Mouse (Mus musculus): ENCODE measurements around the gene Tfdp1.

Tfdp1 gene

DNA sequence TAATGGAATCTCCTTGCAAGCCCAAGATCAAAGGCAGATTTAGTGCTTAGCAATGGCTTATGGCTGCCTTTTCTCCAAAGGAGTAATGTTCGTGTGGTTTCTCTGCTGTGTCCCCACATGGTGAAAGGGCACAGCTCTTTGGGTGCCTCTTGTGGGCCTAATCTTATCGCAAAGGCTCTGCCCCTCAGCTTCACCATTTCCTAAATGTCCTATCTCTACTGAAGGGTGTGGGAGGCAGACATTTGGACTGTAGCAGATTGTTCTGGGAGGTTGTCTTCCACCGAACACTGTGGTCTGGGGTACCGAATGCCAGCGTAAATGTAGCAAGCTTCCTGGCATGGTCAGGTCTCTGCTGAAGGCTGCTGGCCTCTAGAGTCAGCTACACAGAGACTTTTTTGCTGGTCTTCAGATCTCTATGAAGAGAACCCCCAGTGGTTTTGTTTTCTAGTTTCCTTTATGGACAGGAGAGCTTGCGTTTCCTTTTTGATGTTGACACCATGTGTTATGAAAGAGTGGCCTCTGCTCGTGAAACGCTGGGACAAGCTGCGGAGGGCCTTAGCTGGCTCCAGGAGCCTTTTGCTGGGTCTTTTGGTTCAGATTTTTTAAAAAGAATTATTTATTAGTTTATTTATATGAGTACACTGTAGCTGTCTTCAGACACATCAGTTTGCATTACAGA is 14.7 kb downstream of the Tfdp1 start:
- no peak for DNase-seq

DNA sequence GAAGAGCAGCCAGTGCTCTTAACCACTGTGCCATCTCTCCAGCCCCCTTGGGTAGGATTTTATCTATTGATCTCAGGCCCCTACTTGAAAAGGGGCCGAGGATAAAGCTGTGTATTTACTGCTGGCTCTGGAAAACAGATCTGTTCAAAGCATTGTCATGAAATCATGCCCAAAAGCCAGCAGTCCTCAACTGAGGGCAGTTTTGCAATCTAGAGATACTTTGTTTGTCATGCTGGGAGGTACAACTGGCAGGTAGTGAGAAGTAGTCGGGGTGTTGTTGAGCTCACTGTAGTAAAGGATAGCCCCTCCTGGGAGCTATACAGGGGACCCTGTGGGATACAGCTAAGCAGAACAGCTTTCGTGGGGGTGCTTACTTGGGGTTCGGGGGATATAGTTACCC is 15.3 kb downstream of the Tfdp1 start:
- DNase-seq: no peak

DNA sequence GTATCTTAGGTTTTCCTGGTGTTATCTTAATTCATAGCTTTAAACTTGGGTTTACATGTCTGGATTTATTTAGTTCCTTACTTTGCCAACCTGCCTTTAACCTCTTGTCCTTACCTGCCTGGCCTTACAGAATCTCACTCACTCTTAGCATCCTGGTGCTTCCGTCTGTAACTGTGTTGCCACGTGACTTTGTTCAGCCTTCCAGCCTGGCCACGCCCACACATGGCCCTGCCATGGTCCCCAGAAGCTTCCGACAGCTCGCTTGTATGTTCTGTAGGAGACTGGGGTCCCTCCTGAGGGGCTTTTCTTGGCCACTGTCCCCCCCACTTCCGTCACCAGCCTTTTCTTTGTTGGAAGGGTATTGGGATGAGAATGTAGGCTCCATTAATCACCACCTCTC is 17.7 kb downstream of the Tfdp1 start:
- no peak for DNase-seq

DNA sequence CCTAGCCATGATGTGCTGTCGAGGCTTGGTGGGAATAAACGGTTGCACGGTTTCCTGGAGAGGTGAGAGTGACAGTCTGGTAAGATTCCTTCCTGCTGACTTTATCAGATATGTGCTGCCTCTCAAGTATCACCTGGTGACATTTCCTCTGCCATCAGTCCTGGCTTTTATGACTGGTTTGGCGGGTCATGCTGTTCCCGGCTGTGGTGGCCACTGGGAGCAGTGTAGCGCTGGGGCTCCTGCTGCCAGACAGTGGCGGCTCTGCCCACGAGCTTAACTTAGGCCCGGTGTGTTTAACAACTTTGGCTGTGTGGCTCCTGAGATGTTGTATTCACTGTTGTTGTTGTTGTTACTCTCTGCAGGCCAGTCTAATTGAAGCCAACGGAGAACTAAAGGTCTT is 18.1 kb downstream of the Tfdp1 start:
- DNase-seq: no peak

DNA sequence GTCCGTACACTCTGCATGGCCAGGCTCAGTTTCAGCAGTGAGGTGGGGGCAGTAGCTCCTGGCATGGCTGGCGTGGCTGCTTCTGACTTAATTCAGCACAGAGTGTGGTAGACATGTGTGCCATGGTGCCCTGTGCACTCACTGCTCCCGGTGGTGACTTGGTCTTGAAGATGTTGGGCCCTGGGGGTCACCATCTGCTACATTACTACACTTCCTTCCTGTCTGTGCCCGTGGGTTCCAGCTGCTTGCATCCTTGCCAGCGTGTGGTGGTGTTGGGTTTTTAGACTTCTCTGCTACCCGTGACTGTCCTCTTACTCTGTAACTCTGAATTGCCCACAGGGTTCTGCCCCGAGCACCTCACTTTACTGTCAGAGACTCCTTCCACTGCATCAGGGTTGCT is 21.7 kb downstream of the Tfdp1 start:
- no peak for DNase-seq

DNA sequence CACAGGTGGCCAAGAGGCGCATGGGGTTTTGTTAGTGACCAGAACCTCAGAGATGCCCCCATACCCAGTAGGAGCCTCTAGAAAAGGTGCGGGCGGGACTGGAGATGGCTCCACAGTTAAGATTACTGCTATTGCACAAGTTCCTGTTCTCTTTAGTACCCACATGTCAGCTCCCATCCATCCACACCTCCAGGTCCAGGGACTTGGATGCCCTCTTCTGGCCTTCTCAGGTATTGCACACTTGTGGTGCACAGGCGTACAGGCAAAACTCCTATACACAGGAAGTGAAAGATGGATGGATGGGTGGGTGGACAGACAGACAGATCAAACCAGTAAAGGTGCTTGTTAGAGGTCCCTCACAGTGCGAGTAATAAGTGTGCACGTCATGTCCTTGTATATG is 23.3 kb downstream of the Tfdp1 start:
- DNase-seq: no peak

DNA sequence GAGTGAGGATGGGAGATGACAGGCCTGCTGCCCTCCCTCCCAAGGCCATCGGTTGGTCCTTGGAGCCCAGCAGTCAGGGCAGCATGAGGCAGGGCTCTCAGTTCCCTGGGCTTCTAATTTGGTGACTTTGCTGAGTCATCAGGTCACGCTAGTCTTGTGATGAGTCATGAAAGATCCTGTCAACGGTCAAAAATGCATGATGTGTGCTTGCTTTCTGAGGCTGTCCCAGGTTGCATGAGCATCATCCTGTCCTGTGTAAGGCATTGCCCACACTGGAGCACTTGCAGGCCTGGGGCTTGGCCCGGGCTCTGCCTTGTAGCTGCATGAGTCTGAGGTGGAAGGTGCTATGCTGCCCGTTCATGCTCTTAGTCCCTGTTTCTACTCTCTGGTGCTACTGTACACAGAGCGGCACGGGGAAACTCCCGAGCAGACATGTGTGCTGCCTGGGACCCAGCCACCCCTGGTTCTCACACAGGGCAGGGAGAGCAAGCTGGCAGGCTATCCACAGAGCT is 34.7 kb downstream of the Tfdp1 start:
- DNase-seq: no peak

DNA sequence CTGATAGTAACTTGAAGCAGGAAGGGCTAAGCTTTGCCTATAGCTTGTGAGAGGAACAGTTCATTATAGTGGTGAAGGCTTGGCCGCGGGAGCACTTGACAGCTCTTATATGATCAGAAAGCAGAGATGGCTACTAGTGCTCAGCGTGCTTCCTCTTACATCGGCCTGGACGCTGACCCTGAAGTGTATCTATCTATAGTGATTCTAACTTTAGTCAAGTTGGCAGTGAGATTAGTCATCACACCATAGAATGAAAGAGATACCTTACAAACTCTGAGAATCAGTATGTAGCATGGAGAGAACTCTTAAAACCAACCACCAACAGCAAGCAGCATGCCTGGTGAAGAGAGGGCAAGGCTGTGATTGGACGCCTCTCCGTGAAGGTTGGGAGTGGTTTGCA is 43.1 kb downstream of the Tfdp1 start:
- no peak for DNase-seq

DNA sequence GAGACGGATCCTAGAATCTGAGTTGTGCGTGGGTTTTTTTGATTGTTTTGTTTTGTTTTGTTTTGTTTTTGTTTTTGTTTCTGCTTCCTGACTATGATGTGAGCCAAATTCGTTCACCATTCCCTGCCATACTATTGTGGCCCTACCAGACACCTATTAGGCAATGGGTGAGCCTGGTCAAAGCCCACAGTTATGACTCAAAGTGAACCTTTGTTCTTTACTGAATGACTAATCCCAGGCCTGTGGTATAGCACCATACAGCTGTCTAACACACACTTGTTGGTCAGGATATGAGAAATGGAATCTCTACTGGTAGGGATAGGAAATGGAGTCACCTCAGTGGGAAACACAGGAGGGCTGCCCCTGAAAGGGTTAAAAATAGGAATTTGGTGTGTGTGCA is 44.0 kb downstream of the Tfdp1 start:
- DNase-seq: no peak

DNA sequence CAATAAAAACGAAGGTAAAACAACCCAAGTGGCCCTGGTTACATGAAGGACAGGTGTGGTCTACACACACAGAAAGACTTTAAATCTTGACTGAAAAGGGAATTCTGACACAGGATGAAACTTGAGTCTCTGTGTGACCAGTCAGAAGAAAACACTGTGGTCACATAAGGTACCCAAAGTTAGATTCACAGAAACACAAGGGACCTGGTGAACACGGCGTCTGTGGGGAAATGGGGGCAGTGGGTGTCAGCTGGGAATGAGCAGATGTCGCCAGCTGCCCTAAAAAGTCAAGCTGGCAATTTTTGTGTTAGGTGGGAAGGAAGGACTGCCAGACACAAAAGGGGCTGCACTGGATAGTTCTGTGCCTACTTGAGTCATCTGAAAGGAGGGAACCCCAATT is 44.4 kb downstream of the Tfdp1 start:
- no peak for DNase-seq

DNA sequence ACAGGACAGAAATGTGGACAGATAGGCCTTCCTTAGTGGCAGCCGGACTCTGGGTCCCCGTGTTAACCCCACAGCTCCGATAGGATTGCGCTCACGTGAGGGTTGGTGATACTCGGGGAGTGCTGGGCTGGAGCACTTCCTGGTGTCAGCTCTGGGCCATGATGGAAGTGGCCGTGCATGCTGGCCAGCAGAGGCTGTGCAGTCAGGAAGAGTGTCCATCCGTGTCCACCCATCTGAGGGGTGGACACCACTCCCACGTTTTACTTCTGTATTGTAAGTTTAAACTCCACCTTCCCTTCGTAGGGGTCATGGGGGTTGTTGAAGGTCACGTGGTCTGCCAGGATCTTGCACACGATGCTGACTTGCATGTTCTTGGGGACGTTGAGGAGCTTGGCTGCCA is 47.8 kb downstream of the Tfdp1 start:
- no peak for DNase-seq

DNA sequence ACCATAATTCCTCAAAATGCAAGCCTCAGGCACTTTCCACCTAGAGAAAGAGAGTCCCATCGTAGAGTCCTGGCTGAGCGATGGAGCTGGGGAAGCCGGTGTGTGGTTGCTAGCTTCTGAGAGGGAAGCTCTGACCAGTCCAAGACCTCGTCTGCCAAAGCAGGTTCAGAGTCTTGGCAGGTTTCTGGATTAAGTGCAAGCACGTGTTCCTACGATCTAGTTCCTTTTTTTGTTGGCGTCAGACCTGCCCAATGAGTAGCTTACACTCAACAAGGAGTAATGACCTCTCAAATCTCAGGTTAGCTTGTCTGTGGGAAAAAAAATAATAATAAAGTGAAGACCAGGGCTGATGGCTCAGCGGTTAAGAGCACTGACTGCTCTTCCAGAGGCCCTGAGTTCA is 49.2 kb downstream of the Tfdp1 start:
- DNase-seq: no peak

DNA sequence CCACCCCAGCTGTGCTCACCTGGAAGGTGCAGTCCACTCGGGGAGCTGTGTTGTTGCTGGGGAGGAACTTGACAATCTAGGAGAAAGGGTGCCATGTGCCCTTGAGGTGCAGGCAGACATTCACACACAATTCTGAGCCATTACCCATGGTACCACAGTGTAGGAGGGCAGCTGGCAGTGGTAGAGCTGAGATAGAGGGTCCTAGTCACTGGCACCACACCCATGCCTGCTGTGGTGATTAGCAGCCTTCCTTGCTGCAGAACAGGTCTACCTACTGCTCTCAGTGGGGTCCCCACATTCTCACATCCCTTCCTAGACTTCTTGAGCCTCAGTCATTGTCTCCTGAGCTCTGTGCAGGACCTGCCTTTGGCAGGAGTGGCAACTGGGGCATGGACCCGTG is 50.2 kb downstream of the Tfdp1 start:
- DNase-seq: no peak

DNA sequence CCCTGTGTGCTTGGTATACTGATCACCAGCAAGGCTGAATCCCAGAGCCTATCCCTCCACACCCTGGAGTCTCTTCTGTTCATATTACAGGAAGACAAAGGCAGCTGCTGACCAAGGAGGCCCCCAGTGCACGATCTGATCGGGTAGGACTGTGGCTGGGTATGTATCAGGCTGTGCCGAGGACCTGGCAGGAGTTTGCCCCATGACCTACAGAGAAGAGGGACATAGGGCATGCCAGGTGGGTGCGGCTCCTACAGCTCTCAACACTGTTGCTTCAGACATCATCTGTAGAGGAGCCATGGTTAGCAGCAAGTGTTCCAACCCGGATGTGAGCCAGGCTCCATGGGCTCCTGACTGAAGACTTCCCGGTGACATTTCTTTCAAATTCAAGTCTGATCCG is 55.3 kb downstream of the Tfdp1 start:
- DNase-seq: no peak

DNA sequence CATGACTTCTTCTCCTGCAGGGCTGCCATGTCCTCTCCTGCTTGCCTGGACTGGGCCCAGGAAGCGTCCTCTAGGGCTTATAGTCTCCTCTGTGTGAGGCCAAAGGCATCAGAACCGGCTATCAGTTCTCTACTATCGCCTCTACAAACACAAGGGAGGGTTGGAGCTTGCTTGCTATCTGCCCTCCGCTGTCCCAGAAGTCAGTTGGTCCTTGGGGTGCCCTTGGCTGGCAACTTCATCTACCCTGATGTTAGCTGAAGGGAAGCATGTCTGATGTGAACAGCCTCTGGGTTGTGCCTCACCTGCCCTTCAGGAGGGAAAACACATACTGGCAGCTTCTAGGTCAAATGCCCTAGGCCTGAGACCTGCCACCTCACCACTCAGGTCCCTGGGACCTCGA is 58.2 kb downstream of the Tfdp1 start, which contains the start of gene Atp4b:
TSS of gene Atp4b (minus strand) at position 101 of the 400 bp plus-strand sequence.
- DNase-seq: no peak

DNA sequence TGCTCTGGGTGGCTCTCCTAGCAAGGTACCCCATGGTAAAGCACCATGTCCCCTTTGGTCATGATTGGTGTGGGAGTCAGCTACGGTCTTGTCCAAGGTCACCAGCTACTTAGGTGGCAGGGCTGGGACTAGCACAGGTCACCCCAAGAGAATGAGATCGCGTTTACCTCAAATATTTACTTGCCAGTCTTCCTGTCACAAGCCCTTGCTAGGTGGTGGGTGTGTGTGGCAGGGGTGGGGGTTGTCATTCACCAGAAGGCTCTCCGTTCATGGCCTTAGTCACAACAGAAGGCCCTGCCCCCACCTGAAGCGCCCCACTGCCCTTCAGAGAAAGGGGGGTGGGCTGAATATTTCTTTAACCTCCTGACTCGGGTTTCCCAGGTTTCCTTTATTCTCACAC is 65.0 kb downstream of the Tfdp1 start:
- no peak for DNase-seq

DNA sequence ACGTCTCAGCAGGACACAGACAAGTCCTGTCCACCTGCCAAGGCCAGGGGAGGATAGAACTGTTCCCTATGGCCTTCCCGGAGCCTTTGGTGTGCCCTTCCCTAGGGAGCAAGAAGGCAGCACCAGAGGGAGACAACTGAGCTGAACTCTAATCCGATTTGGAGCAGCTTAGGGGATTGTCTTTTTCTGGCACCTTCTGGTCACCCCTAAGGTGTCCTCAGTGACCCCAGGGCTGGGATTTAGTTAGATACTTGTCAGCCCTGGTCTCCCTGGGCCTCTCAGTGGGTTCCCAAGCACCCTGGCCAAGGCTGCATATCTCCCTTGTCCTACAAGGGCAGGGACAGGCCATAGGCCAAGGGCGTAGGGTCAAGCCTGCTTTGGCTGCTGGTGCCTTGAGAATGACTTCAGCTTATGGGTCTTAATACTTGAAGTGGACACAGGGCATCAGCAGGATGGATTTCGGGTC is 66.1 kb downstream of the Tfdp1 start, which contains the start of gene Grk1:
TSS of gene Grk1 (plus strand) at position 416 of the 466 bp plus-strand sequence.
- DNase-seq: no peak

DNA sequence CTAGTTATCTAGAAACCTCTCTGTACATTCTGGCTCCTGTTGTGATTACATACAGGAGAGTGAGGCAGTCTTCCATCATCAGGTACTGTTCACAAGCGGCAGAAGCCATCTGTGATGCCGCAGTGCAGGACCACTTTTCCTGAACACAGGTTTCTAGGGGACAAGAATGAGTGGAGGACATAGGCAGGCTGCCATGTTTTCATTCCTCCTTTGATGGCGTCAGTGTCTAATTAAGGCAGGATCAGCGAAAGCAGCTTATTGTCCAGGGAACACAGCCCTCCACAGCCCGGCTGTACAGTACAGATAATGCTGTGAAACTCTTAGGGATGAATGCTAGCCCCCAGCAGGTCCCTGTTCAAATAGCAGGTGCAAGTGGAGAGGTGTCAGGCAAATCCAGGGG is 67.5 kb downstream of the Tfdp1 start:
- DNase-seq: no peak

DNA sequence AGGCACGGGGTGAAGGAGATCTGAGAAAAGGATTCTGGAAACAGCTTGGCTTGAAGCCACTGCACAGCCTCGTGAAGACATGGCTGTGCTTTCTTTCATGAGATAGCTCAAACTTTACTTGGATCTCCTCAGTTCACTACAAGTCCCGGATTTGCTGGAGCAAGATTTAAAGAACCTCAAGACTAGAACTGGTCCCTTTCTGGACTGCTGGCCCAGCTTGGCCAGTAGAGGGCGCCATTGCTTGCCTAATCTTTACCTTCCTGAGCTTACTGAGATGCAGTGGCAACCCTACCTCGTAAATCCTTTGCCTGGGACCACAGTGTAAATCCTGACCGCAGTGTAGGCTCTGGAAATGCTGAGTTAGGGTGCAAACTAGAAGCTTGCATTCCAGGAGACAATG is 73.0 kb downstream of the Tfdp1 start:
- peak; percentile 82 for DNase-seq

DNA sequence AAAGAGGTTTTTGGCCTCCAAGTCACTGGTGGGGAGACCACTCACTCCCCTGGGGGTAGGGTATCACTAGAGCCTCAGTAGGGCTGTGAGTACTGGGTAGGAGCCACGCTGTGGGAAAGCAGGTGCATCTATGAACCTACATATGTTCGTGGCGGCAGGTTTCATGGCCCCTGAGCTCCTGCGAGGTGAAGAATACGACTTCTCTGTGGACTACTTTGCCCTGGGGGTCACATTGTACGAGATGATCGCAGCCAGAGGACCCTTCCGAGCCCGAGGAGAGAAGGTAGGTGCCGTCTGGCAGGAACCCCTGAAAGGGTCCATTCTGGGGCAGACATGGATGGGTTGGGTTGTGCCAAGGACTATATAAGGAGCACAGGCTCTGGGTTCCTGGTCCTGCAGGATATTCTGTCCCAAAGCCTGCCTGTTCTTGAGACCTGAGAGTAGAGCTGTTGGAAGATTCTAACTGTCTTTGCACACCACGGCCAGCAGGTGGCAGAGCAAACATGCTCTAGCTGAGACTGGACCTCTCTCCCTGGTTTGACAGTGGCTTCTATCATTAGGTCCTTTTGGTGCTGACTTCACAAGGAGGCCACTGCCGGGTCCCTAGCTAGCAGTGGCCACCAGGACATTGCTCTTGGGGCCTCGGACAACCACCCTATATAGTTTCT is 74.5 kb downstream of the Tfdp1 start:
- peak; percentile 75 for DNase-seq

DNA sequence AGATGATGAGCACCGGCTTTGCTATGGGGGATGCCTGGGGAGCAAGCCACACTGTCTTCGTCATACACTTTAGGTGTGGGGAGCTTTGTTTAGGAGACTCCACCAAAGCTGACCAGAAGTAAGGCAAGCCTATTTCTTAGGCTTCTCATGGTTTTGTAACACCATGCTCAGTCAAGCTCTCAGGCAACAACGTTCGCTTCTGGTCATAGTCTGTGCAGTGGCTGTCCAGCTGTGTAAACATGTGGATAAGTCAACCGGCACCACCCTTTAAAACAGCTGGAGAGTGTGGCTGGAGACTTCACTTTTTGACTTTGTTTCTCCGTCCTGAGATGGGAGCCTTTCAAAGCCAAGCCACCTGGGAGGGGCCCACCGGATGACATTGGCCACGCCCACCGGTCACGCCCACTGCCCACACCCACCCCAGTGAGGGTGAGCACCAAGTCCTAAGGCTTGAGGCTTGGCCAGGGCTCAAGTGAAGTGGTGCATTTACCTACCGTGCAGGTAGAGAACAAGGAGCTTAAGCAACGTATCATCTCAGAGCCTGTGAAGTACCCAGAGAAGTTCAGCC is 75.4 kb downstream of the Tfdp1 start:
- peak; percentile 42 for DNase-seq

DNA sequence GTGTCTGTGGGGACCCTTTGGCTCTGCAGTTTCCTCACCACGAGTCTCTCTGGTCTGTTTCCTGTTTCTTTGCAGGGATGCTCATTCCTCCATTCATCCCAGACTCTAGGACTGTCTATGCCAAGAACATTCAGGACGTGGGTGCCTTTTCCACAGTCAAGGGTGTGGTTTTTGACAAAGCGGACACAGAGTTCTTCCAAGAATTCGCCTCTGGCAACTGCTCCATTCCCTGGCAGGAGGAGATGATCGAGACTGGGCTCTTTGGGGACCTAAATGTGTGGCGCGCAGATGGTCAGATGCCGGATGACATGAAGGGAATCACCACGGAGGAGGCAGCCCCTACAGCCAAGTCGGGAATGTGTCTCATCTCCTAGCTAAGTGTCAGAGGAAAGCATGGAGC is 77.3 kb downstream of the Tfdp1 start:
- no peak for DNase-seq

DNA sequence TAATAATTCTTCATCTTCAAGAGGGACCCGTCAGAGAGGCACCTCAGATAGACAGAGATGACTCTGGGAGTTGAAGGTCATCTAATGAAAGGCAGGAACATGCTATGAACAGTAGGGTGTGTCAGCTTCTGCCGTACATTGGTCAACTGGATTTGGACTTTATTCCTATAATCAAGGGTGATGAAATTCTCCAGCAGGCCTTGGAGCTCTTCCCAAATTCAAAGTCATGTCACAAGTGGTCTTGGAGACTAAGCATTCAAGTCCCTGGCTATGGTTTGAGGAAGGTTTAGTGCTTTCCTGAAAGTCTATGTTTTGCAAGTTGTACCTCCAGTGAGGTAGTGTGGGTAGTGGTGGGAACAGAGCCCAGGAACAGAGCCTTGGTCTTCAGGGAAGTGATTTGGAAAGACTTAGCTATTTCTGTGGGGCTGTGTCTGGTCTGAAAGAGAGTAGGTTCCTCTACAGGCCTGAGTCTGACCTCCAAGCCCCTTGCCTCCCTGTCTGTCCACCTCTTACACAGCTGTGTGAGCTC is 80.6 kb downstream of the Tfdp1 start:
- DNase-seq: no peak

DNA sequence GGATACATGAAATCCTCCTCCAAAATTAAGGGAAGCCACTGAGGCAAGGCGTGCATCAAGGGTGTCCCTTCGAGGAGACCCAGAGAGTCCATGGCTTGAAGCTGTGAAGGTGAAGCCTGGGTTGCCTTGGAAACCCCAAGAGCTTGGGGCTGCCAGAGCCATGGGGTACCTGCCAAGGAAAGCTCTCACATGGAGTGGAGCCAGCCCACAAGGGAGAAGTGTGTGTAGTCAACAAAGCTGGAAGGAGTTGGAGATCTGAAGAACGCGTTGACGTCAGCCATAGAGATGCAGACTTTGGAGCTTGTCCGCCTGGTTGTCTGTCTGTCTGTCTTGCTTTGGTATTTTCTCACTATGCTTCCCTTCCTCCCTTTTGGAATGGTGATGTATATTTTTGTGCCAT is 82.4 kb downstream of the Tfdp1 start:
- DNase-seq: no peak
